Mouse (Mus musculus) gastrocnemius, adult 2 months (tissue): ENCODE measurements around the gene Ppp2r3d. TPM values are rescaled to one million over a fixed set of nuclear protein-coding genes. Genes with fewer than 3 reads are reported as not detected.
"Not testable (repeated sequence)": the region's sequence is repeated elsewhere in the genome, so short reads cannot be mapped to it uniquely, and the experiment has no call there.

Experiments
- DNase-seq: peaks from one replicate; pipeline ENCODE4 v3.0.0; 2022
- H3K27ac ChIP-seq: fragments of 200-600 bp; 2 replicates; pipeline ENCODE4 v1.8.1; 2022; ENCODE audit warnings: mild to moderate bottlenecking
- H3K4me3 ChIP-seq: fragments of 200-600 bp; 2 replicates; pipeline ENCODE4 v1.8.1; 2022; ENCODE audit warnings: mild to moderate bottlenecking, moderate library complexity
- CTCF ChIP-seq: fragments of 200-600 bp; IDR thresholded peaks from 2 replicates; pipeline ENCODE4 v1.8.1; 2022; ENCODE audit warnings: antibody characterized with exemption, mild to moderate bottlenecking, moderate library complexity
- intact Hi-C: fragments of 180-260 bp; cut with DNase I; formaldehyde crosslinking; loops from one replicate; pipeline ENCODE4 v1.15.1; 2025
- long read RNA-seq, 2 experiments: library from polyadenylated mRNA; stranded (forward); transcript quantifications; one replicate each; pipeline ENCODE4 v2.0.0; 2021
- total RNA-seq, 2 experiments: library from RNA; stranded (reverse); gene quantifications; 2 replicates each; pipeline ENCODE4 v1.2.3; 2021

Gene Ppp2r3d
- total RNA-seq, result 10 to 100 TPM; 29.8 to 36.0 TPM
- long read RNA-seq, experiment 1, result 0 reads
- long read RNA-seq, experiment 2, result 0 reads

GRCm38 (mm10) chr9:124476096-124476902 lies at the start of gene Ppp2r3d:
TSS of gene Ppp2r3d (minus strand) at chr9:124476898.
- no peak within 1 kb of the TSS for H3K4me3 ChIP-seq
- TF ChIP-seq CTCF, result no peak
- no peak for DNase-seq
- intact Hi-C loops, result no loop called here
- no peak within 1 kb of the TSS for H3K27ac ChIP-seq

GRCm38 (mm10) chr9:124493693-124494092 lies 17.0 kb upstream of the Ppp2r3d start, which contains the start of gene Gm21836:
TSS of gene Gm21836 (minus strand) at chr9:124493793.
- H3K4me3 ChIP-seq, intact Hi-C loops, DNase-seq, H3K27ac ChIP-seq: not testable (repeated sequence)

- DNase-seq, H3K27ac ChIP-seq, intact Hi-C loops, H3K4me3 ChIP-seq: not testable (repeated sequence)
Observed at GRCm38 (mm10) chr9:124480361-124480980, 3.8 kb upstream of the Ppp2r3d start.

- peak; percentile 33 for DNase-seq
- Histone ChIP-seq H3K4me3 (no peak overlapping the region), H3K27ac (no peak overlapping the region)
- intact Hi-C loops, result no loop called here
- TF ChIP-seq CTCF, result no peak
Observed at GRCm38 (mm10) chr9:124478081-124478480, 1.4 kb upstream of the Ppp2r3d start.

GRCm38 (mm10) chr9:124475689-124476088 lies 1.0 kb downstream of the Ppp2r3d start:
- DNase-seq, result no peak

GRCm38 (mm10) chr9:124456572-124456971 lies 20.1 kb downstream of the Ppp2r3d start:
- intact Hi-C loops, result no loop called here
- DNase-seq, result peak; percentile 26
- Histone ChIP-seq H3K27ac (no peak overlapping the region), H3K4me3 (no peak overlapping the region)
- peak; percentile 61 for TF ChIP-seq CTCF

More at GRCm38 (mm10) chr9:124475689-124476088, 1.0 kb downstream of the Ppp2r3d start:
- intact Hi-C loops, result no loop called here
- no peak overlapping the region for H3K27ac ChIP-seq
- H3K4me3 ChIP-seq, result no peak overlapping the region
- TF ChIP-seq CTCF, result no peak

GRCm38 (mm10) chr9:124442533-124442855 lies 34.2 kb downstream of the Ppp2r3d start:
- Histone ChIP-seq H3K27ac (no peak overlapping the region), H3K4me3 (no peak overlapping the region)
- peak; percentile 44 for DNase-seq
- TF ChIP-seq CTCF, result no peak
- intact Hi-C loops, result no loop called here

GRCm38 (mm10) chr9:124441681-124442532 lies 34.8 kb downstream of the Ppp2r3d start:
- TF ChIP-seq CTCF, result no peak
- intact Hi-C loops, result no loop called here
- DNase-seq, result peak; percentile 41
- no peak overlapping the region for H3K4me3 ChIP-seq
- no peak overlapping the region for H3K27ac ChIP-seq

- Histone ChIP-seq H3K27ac (no peak overlapping the region), H3K4me3 (no peak overlapping the region)
- DNase-seq, result no peak
- no peak for TF ChIP-seq CTCF
- intact Hi-C loops, result no loop called here
Observed at GRCm38 (mm10) chr9:124440724-124441045, 36.0 kb downstream of the Ppp2r3d start.

- no peak overlapping the region for H3K4me3 ChIP-seq
- DNase-seq, result peak; percentile 48
- no peak for TF ChIP-seq CTCF
- H3K27ac ChIP-seq, result no peak overlapping the region
- intact Hi-C loops, result no loop called here
Observed at GRCm38 (mm10) chr9:124439848-124440723, 36.6 kb downstream of the Ppp2r3d start.

GRCm38 (mm10) chr9:124439403-124439847 lies 37.3 kb downstream of the Ppp2r3d start:
- no peak overlapping the region for H3K27ac ChIP-seq
- intact Hi-C loops, result no loop called here
- no peak overlapping the region for H3K4me3 ChIP-seq
- DNase-seq, result peak; percentile 47
- no peak for TF ChIP-seq CTCF

- TF ChIP-seq CTCF, result no peak
- intact Hi-C loops, result no loop called here
- peak; percentile 29 for DNase-seq
- no peak overlapping the region for H3K4me3 ChIP-seq
- no peak overlapping the region for H3K27ac ChIP-seq
Observed at GRCm38 (mm10) chr9:124438686-124439346, 37.9 kb downstream of the Ppp2r3d start.
